Mouse (Mus musculus): ENCODE measurements around the gene Fam193a. TPM values are rescaled to one million over a fixed set of nuclear protein-coding genes. Genes with fewer than 3 reads are reported as not detected.

Fam193a gene
- total RNA-seq, 1 experiment, result 19.0 TPM

DNA sequence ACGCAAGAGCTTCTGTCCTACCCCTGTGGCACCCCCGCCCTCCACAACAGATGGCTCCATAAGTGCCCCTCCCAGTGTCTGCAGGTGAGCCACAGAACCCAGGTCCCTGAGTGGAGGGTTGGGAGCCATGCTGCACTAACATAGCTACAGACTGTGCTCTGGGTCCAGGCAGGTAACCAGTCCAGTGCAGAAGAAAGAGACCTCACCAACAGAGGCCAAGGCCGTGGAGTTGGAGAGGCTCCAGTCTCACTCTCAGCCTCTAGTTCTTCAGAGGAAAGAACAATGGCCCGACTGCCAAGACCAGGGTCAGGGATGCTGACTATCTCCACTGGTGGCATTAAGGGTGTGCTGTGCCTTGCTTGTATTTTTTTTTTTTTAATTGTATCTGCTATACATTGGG lies 91.6 kb downstream of the Fam193a start:
- Histone ChIP-seq H3K9ac (ENCODE audit: insufficient read depth, low read depth, low read length, poor library complexity, severe bottlenecking) (no peak overlapping the region), H3K4me1 (ENCODE audit: control insufficient read depth in 2 of 2, insufficient read depth in 2 of 2, low read length in 2 of 2, poor library complexity in 1 of 2) (no peaks in the 10 kb centered on the region), H3K9me3 (ENCODE audit: control insufficient read depth, insufficient read depth, low read depth, low read length) (no peaks in the 10 kb centered on the region), H3K4me3 (ENCODE audit: insufficient read depth in 1 of 2, low read depth in 1 of 2, low read length in 2 of 2, poor library complexity in 1 of 2, severe bottlenecking in 1 of 2) (no peak overlapping the region), H3K36me3 (ENCODE audit: control insufficient read depth, insufficient read depth, low read length, poor library complexity, severe bottlenecking) (peaks cover 34% of the 10 kb centered on the region), H3K27ac (ENCODE audit: insufficient read depth, low read depth, low read length, poor library complexity, severe bottlenecking) (no peak overlapping the region)
- in situ Hi-C loops (cut with MboI; ENCODE audit: low sequenced_read_pairs in 2 of 2, unreplicated experiment in 2 of 2), result no loop called here
- TF ChIP-seq CHD2 (IDR thresholded peaks at IDR 0.05; ENCODE audit: low read depth, low read length), result no peak
- TF ChIP-seq MAFK (IDR thresholded peaks at IDR 0.05; ENCODE audit: insufficient read depth, low read depth, low read length), result no peak
- no peak for TF ChIP-seq ZC3H11A (IDR thresholded peaks at IDR 0.05; ENCODE audit: borderline replicate concordance, low read depth, low read length)
- TF ChIP-seq ZNF384 (IDR thresholded peaks at IDR 0.05; ENCODE audit: low read depth, low read length), result no peak
- TF ChIP-seq HCFC1 (IDR thresholded peaks at IDR 0.05; ENCODE audit: borderline replicate concordance, insufficient read depth, low read length), result no peak
- no peak for DNase-seq (ENCODE audit: low read depth, low spot score)

DNA sequence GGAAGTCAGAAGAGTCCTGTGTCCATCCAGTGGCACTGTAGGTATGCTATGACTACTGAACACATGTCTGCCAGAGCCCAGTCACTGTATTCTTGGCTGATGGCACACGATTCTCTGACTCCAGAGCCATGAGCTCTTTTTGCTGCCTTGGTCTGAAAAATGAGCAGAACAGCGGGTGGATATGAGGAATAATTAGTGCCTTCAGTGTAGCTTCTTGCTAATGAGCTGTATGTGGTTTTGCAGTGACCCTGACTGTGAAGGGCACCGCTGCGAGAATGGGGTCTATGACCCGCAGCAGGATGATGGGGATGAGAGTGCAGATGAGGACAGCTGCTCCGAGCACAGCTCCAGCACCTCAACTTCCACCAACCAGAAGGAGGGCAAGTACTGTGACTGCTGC lies 92.1 kb downstream of the Fam193a start:
- no peak for DNase-seq (ENCODE audit: low read depth, low spot score)
- in situ Hi-C loops (cut with MboI; ENCODE audit: low sequenced_read_pairs in 2 of 2, unreplicated experiment in 2 of 2), result no loop called here
- no peak overlapping the region for H3K4me3 ChIP-seq (ENCODE audit: insufficient read depth in 1 of 2, low read depth in 1 of 2, low read length in 2 of 2, poor library complexity in 1 of 2, severe bottlenecking in 1 of 2)
- H3K9ac ChIP-seq (ENCODE audit: insufficient read depth, low read depth, low read length, poor library complexity, severe bottlenecking), result no peak overlapping the region
- no peak overlapping the region for H3K27ac ChIP-seq (ENCODE audit: insufficient read depth, low read depth, low read length, poor library complexity, severe bottlenecking)
- H3K4me1 ChIP-seq (ENCODE audit: control insufficient read depth in 2 of 2, insufficient read depth in 2 of 2, low read length in 2 of 2, poor library complexity in 1 of 2), result no peaks in the 10 kb centered on the region
- TF ChIP-seq ZC3H11A (IDR thresholded peaks at IDR 0.05; ENCODE audit: borderline replicate concordance, low read depth, low read length), result no peak
- no peak for TF ChIP-seq MAFK (IDR thresholded peaks at IDR 0.05; ENCODE audit: insufficient read depth, low read depth, low read length)
- no peak for TF ChIP-seq HCFC1 (IDR thresholded peaks at IDR 0.05; ENCODE audit: borderline replicate concordance, insufficient read depth, low read length)
- no peak for TF ChIP-seq ZNF384 (IDR thresholded peaks at IDR 0.05; ENCODE audit: low read depth, low read length)
- H3K9me3 ChIP-seq (ENCODE audit: control insufficient read depth, insufficient read depth, low read depth, low read length), result no peaks in the 10 kb centered on the region
- peaks cover 34% of the 10 kb centered on the region for H3K36me3 ChIP-seq (ENCODE audit: control insufficient read depth, insufficient read depth, low read length, poor library complexity, severe bottlenecking)

DNA sequence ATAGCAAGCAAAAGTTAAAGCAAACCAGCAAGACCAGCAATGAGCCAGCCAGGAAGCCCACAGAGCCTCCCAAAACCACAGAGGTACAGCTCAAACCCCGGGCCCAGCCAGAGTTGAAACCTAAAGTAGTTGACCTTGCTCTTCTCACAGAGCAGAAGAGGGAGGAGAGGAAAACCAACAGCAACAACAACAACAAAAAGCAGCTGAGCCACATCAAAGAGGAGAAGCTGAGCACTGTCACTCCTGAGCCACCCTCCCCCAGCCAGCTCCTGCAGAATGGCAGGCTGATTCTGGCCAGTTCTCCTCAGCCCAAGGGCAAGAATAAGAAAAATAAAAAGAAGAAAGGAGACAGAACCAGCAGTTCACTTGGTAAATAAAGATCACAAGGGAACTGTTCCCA lies 96.3 kb downstream of the Fam193a start:
- no peak for DNase-seq (ENCODE audit: low read depth, low spot score)

DNA sequence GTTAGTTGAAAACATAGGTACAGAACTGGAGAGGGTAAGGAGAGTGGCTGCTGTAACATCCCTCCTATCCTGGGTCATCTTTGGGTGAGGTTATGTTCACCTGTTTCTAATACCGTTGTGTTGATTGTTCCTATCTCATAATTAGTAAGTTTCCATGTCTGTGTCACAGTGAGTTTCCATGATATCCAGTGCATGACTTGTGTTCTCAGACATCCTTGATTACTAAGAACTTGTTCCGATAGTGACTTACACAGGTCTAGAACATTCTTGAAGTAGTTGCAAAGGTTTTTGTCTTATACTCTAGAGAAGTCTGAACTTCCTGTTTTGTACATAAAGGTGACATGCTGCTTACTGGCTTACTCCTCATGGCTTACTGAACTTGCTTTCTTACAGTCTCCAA lies 96.9 kb downstream of the Fam193a start:
- Histone ChIP-seq H3K9ac (ENCODE audit: insufficient read depth, low read depth, low read length, poor library complexity, severe bottlenecking) (no peak overlapping the region), H3K4me1 (ENCODE audit: control insufficient read depth in 2 of 2, insufficient read depth in 2 of 2, low read length in 2 of 2, poor library complexity in 1 of 2) (no peaks in the 10 kb centered on the region), H3K36me3 (ENCODE audit: control insufficient read depth, insufficient read depth, low read length, poor library complexity, severe bottlenecking) (peaks cover 22% of the 10 kb centered on the region), H3K4me3 (ENCODE audit: insufficient read depth in 1 of 2, low read depth in 1 of 2, low read length in 2 of 2, poor library complexity in 1 of 2, severe bottlenecking in 1 of 2) (no peak overlapping the region), H3K9me3 (ENCODE audit: control insufficient read depth, insufficient read depth, low read depth, low read length) (no peaks in the 10 kb centered on the region), H3K27ac (ENCODE audit: insufficient read depth, low read depth, low read length, poor library complexity, severe bottlenecking) (no peak overlapping the region)
- TF ChIP-seq ZNF384 (IDR thresholded peaks at IDR 0.05; ENCODE audit: low read depth, low read length) (no peak), MAFK (IDR thresholded peaks at IDR 0.05; ENCODE audit: insufficient read depth, low read depth, low read length) (no peak), ZC3H11A (IDR thresholded peaks at IDR 0.05; ENCODE audit: borderline replicate concordance, low read depth, low read length) (no peak)
- no peak for DNase-seq (ENCODE audit: low read depth, low spot score)
- in situ Hi-C loops (cut with MboI; ENCODE audit: low sequenced_read_pairs in 2 of 2, unreplicated experiment in 2 of 2), result no loop called here

More for the DNA sequence above, 96.3 kb downstream of the Fam193a start:
- TF ChIP-seq CHD2 (IDR thresholded peaks at IDR 0.05; ENCODE audit: low read depth, low read length), result no peak
- TF ChIP-seq ZNF384 (IDR thresholded peaks at IDR 0.05; ENCODE audit: low read depth, low read length), result no peak
- no peak for TF ChIP-seq HCFC1 (IDR thresholded peaks at IDR 0.05; ENCODE audit: borderline replicate concordance, insufficient read depth, low read length)
- no peak for TF ChIP-seq ZC3H11A (IDR thresholded peaks at IDR 0.05; ENCODE audit: borderline replicate concordance, low read depth, low read length)
- TF ChIP-seq MAFK (IDR thresholded peaks at IDR 0.05; ENCODE audit: insufficient read depth, low read depth, low read length), result no peak
- no peaks in the 10 kb centered on the region for H3K9me3 ChIP-seq (ENCODE audit: control insufficient read depth, insufficient read depth, low read depth, low read length)
- peaks cover 26% of the 10 kb centered on the region for H3K36me3 ChIP-seq (ENCODE audit: control insufficient read depth, insufficient read depth, low read length, poor library complexity, severe bottlenecking)
- H3K9ac ChIP-seq (ENCODE audit: insufficient read depth, low read depth, low read length, poor library complexity, severe bottlenecking), result no peak overlapping the region
- no peak overlapping the region for H3K4me3 ChIP-seq (ENCODE audit: insufficient read depth in 1 of 2, low read depth in 1 of 2, low read length in 2 of 2, poor library complexity in 1 of 2, severe bottlenecking in 1 of 2)
- no peaks in the 10 kb centered on the region for H3K4me1 ChIP-seq (ENCODE audit: control insufficient read depth in 2 of 2, insufficient read depth in 2 of 2, low read length in 2 of 2, poor library complexity in 1 of 2)
- no peak overlapping the region for H3K27ac ChIP-seq (ENCODE audit: insufficient read depth, low read depth, low read length, poor library complexity, severe bottlenecking)
- in situ Hi-C loops (cut with MboI; ENCODE audit: low sequenced_read_pairs in 2 of 2, unreplicated experiment in 2 of 2), result no loop called here
